Mouse (Mus musculus) stomach, embryonic 14.5 days (tissue): ENCODE measurements around the gene Tmprss9. TPM values are rescaled to one million over a fixed set of nuclear protein-coding genes. Genes with fewer than 3 reads are reported as not detected.

Experiments used
- ATAC-seq: fragments of 200-750 bp; cut with Nextera tagmentation; 2 replicates; pipeline ENCODE4 v1.8.0; 2017; ENCODE audit warnings: low read depth, moderate TSS enrichment; ENCODE audit not compliant: insufficient number of reproducible peaks, insufficient read depth, low FRiP score
- H3K27ac ChIP-seq: fragments of 300-500 bp; sonication (generic); 2 replicates; pipeline ENCODE4 v1.5.1; 2014; ENCODE audit warnings: mild to moderate bottlenecking, low read length, moderate library complexity, mixed read lengths
- H3K27me3 ChIP-seq: fragments of 300-500 bp; sonication (generic); 2 replicates; pipeline ENCODE4 v1.6.1; 2014; ENCODE audit warnings: low read length, control low read depth, mixed read lengths; ENCODE audit not compliant: control insufficient read depth, insufficient read depth
- H3K36me3 ChIP-seq: fragments of 300-500 bp; sonication (generic); 2 replicates; pipeline ENCODE4 v1.6.1; 2014; ENCODE audit warnings: mild to moderate bottlenecking, control low read depth, low read length, moderate library complexity, mixed read lengths; ENCODE audit not compliant: control insufficient read depth, insufficient read depth
- H3K4me1 ChIP-seq: fragments of 300-500 bp; sonication (generic); 2 replicates; pipeline ENCODE4 v1.6.1; 2014; ENCODE audit warnings: low read length, control low read depth, mixed read lengths; ENCODE audit not compliant: control insufficient read depth, insufficient read depth
- H3K4me2 ChIP-seq: fragments of 300-500 bp; sonication (generic); replicated peaks from 2 replicates; pipeline ENCODE4 v1.6.1; 2014; ENCODE audit warnings: low read depth, low read length, control low read depth
- H3K4me3 ChIP-seq: fragments of 300-500 bp; sonication (generic); 2 replicates; pipeline ENCODE4 v1.5.1; 2014; ENCODE audit warnings: low read depth, low read length, control low read depth
- H3K9ac ChIP-seq: fragments of 300-500 bp; sonication (generic); replicated peaks from 2 replicates; pipeline ENCODE4 v1.6.1; 2014; ENCODE audit warnings: low read depth, mild to moderate bottlenecking, control low read depth, low read length, moderate library complexity, mixed read lengths
- H3K9me3 ChIP-seq: fragments of 300-500 bp; sonication (generic); 2 replicates; pipeline ENCODE4 v1.6.1; 2016; ENCODE audit warnings: low read depth, low read length, control low read depth; ENCODE audit not compliant: control insufficient read depth
- WGBS: fragments of 180-500 bp; shearing (Covaris S2); extraction: QIAGEN DNeasy Blood & Tissue Kit; methylation state at CpG from one replicate; pipeline ENCODE4 v1.1.7; 2014; 5-methylcytosine and 5-hydroxymethylcytosine counted together
- polyA plus RNA-seq: library from polyadenylated mRNA; unstranded; fragments of >200 nt; fragmentation: Nextera tagmentation; extraction: Ambion mirVana; gene quantifications from 2 replicates; pipeline ENCODE4 v1.2.1, GENCODE M21; 2014

Tmprss9 gene
- polyA plus RNA-seq, 1 experiment from 2014 or later = 0.07 TPM

DNA sequence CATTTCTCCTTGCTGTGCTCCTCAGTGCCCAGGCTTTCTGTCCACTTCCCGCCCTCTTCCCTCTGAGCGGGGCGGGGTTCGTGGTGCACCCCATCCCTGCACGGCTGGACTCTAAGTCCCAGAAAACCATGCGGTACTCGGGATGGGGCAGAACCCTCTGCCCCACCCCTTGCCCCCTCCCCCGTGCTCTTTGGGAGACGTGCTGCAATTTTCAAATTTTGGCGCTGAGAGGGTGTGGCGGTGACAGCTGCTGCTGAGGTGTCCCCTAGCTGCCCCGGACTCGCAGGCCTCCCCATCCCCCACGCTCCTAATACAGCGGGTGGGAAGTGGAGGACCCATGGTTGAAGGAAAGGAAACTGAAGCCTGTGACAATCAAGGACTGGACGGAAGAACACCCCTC is 50.3 kb downstream of the Tmprss9 start:
- Histone ChIP-seq H3K4me3 (peak overlapping the region; percentile 9), H3K36me3 (no peaks in the 10 kb centered on the region), H3K4me2 (peak overlapping the region; percentile 38), H3K4me1 (peaks cover 4% of the 10 kb centered on the region; the same call in 1 of the 2 replicates), H3K9me3 (no peaks in the 10 kb centered on the region), H3K9ac (no peak overlapping the region), H3K27me3 (no peaks in the 10 kb centered on the region), H3K27ac (no peak overlapping the region)
- 5% methylated on average over 16 of the region's 16 CpGs for WGBS
- 0 out of 2 replicates have a peak, but pooled peaks have one; percentile 26 for ATAC-seq

GRCm38 (mm10) chr10:80925472-80925871 is 53.8 kb downstream of the Tmprss9 start:
- Histone ChIP-seq H3K4me1 (peaks cover 11% of the 10 kb centered on the region; the same call in 1 of the 2 replicates), H3K4me2 (no peak overlapping the region), H3K36me3 (no peaks in the 10 kb centered on the region), H3K27ac (no peak overlapping the region), H3K9ac (no peak overlapping the region), H3K9me3 (no peaks in the 10 kb centered on the region), H3K4me3 (no peak overlapping the region), H3K27me3 (no peaks in the 10 kb centered on the region)
- WGBS = 41% methylated on average over 3 of the region's 3 CpGs
- ATAC-seq = no peak

- H3K27ac ChIP-seq = peak overlapping the region; percentile 95
Measured at GRCm38 (mm10) chr10:80928586-80929298, 57.1 kb downstream of the Tmprss9 start.

GRCm38 (mm10) chr10:80929299-80930226 is 57.9 kb downstream of the Tmprss9 start, which contains the start of gene Gadd45b:
Gene Gadd45b (plus strand): TSS chr10:80930073.
- no peaks in the 10 kb centered on the region for H3K9me3 ChIP-seq
- under 1% methylated on average over 56 of the region's 56 CpGs for WGBS
- H3K4me2 ChIP-seq = peak within 1 kb of the TSS; percentile 94
- peaks cover 8% of the 10 kb centered on the region; the same call in 1 of the 2 replicates for H3K27me3 ChIP-seq
- ATAC-seq = peak; percentile 90
- H3K4me3 ChIP-seq = peak within 1 kb of the TSS; percentile 55
- peaks cover 41% of the 10 kb centered on the region for H3K4me1 ChIP-seq
- peak within 1 kb of the TSS; percentile 67 for H3K9ac ChIP-seq
- no peaks in the 10 kb centered on the region for H3K36me3 ChIP-seq
- H3K27ac ChIP-seq = peak within 1 kb of the TSS; percentile 95

More at GRCm38 (mm10) chr10:80928586-80929298, 57.1 kb downstream of the Tmprss9 start:
- Histone ChIP-seq H3K4me3 (peak overlapping the region; percentile 53), H3K36me3 (no peaks in the 10 kb centered on the region), H3K27me3 (peaks cover 8% of the 10 kb centered on the region; the same call in 1 of the 2 replicates), H3K4me2 (peak overlapping the region; percentile 93), H3K4me1 (peaks cover 41% of the 10 kb centered on the region), H3K9ac (peak overlapping the region; percentile 64), H3K9me3 (no peaks in the 10 kb centered on the region)
- WGBS = under 1% methylated on average over 48 of the region's 48 CpGs
- ATAC-seq = peak; percentile 8; the same call in 1 of the 2 replicates

- Histone ChIP-seq H3K27me3 (peaks cover 8% of the 10 kb centered on the region; the same call in 1 of the 2 replicates), H3K9me3 (no peaks in the 10 kb centered on the region), H3K4me3 (peak overlapping the region; percentile 55), H3K9ac (peak overlapping the region; percentile 67), H3K36me3 (no peaks in the 10 kb centered on the region), H3K27ac (no peak overlapping the region), H3K4me1 (peaks cover 43% of the 10 kb centered on the region), H3K4me2 (peak overlapping the region; percentile 94)
- WGBS = 1% methylated on average over 43 of the region's 45 CpGs
- ATAC-seq = no peak
Measured at GRCm38 (mm10) chr10:80930361-80931152, 58.9 kb downstream of the Tmprss9 start.

DNA sequence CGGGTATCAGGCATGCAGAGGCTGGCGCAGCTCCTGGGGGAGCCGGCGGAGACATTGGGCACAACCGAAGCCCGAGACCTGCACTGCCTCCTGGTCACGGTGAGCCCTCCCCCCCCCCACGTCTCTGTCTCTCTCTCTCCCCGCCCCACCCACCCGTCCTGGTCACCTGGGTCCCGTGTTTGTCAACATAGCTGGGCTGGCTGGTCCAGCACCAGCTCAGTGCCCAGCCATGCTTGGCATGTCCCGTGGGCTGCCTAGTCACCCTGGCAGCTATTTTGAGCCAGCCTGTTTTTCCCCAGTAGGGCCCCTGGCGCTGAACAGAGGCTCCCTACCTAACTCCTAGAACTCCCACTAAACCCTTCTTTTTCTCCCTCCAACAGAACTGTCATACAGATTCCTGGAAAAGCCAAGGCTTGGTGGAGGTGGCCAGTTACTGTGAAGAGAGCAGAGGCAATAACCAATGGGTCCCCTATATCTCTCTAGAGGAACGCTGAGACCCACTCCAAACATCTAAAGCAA is 59.6 kb downstream of the Tmprss9 start:
- Histone ChIP-seq H3K9me3 (no peaks in the 10 kb centered on the region), H3K27me3 (peaks cover 8% of the 10 kb centered on the region; the same call in 1 of the 2 replicates), H3K4me3 (peak overlapping the region; percentile 55), H3K27ac (no peak overlapping the region), H3K4me2 (peak overlapping the region; percentile 94), H3K9ac (peak overlapping the region; percentile 67; the same call in 1 of the 2 replicates), H3K36me3 (no peaks in the 10 kb centered on the region), H3K4me1 (peaks cover 50% of the 10 kb centered on the region)
- 3% methylated on average over 13 of the region's 14 CpGs for WGBS
- ATAC-seq = no peak

DNA sequence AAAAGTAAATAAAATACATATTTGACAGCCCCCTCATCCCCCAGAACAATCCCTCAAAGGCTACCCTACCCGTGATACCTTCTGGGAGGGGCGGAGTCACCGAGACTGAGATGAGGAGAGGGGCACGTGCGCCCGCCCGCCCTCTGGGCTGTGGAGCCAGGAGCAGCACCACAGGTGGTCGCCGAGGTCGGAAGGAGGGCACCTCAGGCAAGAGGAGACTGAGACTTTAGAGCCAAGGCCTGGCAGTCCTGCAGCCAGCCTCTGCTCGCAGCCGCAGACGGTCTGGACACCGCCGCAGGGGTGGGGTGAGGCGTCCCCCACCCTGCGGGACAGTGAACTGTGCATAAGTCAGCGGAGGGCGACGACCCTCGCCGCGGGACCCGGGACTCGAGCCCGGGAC is 60.0 kb downstream of the Tmprss9 start:
- peaks cover 55% of the 10 kb centered on the region for H3K4me1 ChIP-seq
- H3K27ac ChIP-seq = no peak overlapping the region
- H3K9me3 ChIP-seq = no peaks in the 10 kb centered on the region
- peak overlapping the region; percentile 29 for H3K4me3 ChIP-seq
- H3K4me2 ChIP-seq = peak overlapping the region; percentile 94
- ATAC-seq = no peak
- WGBS = 6% methylated on average over 26 of the region's 26 CpGs
- no peak overlapping the region; the same call in 1 of the 2 replicates for H3K9ac ChIP-seq
- H3K36me3 ChIP-seq = no peaks in the 10 kb centered on the region
- peaks cover 8% of the 10 kb centered on the region; the same call in 1 of the 2 replicates for H3K27me3 ChIP-seq
